ENCODE assay signal across 23 mouse cellular contexts in the genomic region with DNA sequence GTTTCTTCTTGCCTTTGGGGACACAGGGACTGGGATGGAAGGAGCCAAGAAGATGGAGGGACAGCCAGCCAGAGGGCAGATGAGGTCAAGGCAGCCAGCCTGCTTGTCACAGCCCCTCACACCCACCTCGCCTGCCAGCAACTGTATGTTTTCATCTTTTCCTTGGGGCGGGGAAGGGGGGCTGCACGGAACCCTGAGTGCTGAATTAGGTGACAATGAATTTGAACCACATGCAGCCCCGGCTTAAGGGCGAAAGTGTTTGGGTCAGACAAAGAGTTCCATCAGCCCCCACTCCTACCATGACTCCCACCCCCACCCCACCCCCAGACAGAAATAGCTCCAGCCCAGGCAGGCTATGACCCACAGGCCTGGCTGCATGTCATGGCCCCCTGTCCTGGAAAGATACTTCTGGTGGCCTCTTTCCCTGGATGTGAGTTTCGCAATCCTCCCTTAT. TPM values are rescaled to one million over a fixed set of nuclear protein-coding genes. Genes with fewer than 3 reads are reported as not detected.
A peak's percentile ranks its signal among the peaks of the same experiment; 100 is the strongest.
DNase-seq lines count a peak whose midpoint lies in the region; ATAC-seq and TF ChIP-seq lines count a peak whose summit lies in the region.
"Had no signal": no experiment of that assay in that cellular context is flagged by ENCODE, and none has a peak within 500 bp of the region (broad histone marks: within the 10 kb centered on the region; RNA-seq: fewer than 3 reads in every experiment).

No protein-coding gene starts in this region.

- H3K36me3 ChIP-seq in limb, embryonic 13.5 days = no peaks in the 10 kb centered on the region
- no peaks in the 10 kb centered on the region for H3K36me3 ChIP-seq in thymus, adult 2 months (ENCODE audit: control insufficient read depth, insufficient read depth, low read length)
- H3K36me3 ChIP-seq: forebrain, embryonic 12.5 days; G1E; hindbrain, embryonic 13.5 days; liver, embryonic 15.5 days had no signal

- H3K4me3 ChIP-seq in limb, embryonic 13.5 days = no peak overlapping the region
- no peak overlapping the region for H3K4me3 ChIP-seq in thymus, adult 2 months (ENCODE audit: control insufficient read depth, insufficient read depth, low read length)
- H3K4me3 ChIP-seq: forebrain, embryonic 12.5 days; hindbrain, embryonic 13.5 days; liver, embryonic 15.5 days; myocyte had no signal

- TF ChIP-seq POLR2A in thymus, adult 2 months (IDR thresholded peaks at IDR 0.05; ENCODE audit: control insufficient read depth, extremely low read depth, insufficient read depth, low read length, poor library complexity) = no peak

- H3K27me3 ChIP-seq in limb, embryonic 13.5 days = no peaks in the 10 kb centered on the region
- no peaks in the 10 kb centered on the region for H3K27me3 ChIP-seq in thymus, adult 2 months (ENCODE audit: control insufficient read depth, insufficient read depth, low read length)
- H3K27me3 ChIP-seq: forebrain, embryonic 12.5 days; hindbrain, embryonic 13.5 days; liver, embryonic 15.5 days had no signal

- H3K27ac ChIP-seq in limb, embryonic 13.5 days = no peak overlapping the region
- no peak overlapping the region for H3K27ac ChIP-seq in thymus, adult 2 months (ENCODE audit: control insufficient read depth, insufficient read depth, low read length)
- H3K27ac ChIP-seq: forebrain, embryonic 12.5 days; hindbrain, embryonic 13.5 days; liver, embryonic 15.5 days had no signal

- H3K9me3 ChIP-seq in limb, embryonic 13.5 days = no peaks in the 10 kb centered on the region
- H3K9me3 ChIP-seq: forebrain, embryonic 12.5 days; hindbrain, embryonic 13.5 days; liver, embryonic 15.5 days had no signal

- H3K4me2 ChIP-seq in limb, embryonic 13.5 days (replicated peaks) = no peak overlapping the region
- H3K4me2 ChIP-seq: forebrain, embryonic 12.5 days; hindbrain, embryonic 13.5 days; liver, embryonic 15.5 days; midbrain, embryonic 11.5 days had no signal

- intact Hi-C loops in gastrocnemius, postnatal 36 days (cut with DNase I) = no loop called here

- ATAC-seq in limb, embryonic 13.5 days (ENCODE audit: low FRiP score, low read depth) = no peak
- ATAC-seq: intestine, postnatal 0 days had no signal

- WGBS in limb, embryonic 13.5 days = 66% methylated on average over 6 of the region's 6 CpGs
- WGBS in thymus, adult 2 months = 91% methylated on average over 6 of the region's 6 CpGs

- DNase-seq in gastrocnemius, postnatal 25 days = peak; percentile 29
- DNase-seq in gastrocnemius, postnatal 36 days = no peak
- DNase-seq in kidney, postnatal 10 days = peak; percentile 38
- no peak for DNase-seq in kidney, postnatal 4 days
- DNase-seq in lung, postnatal 36 days = peak; percentile 72
- no peak for DNase-seq in left cerebral cortex, adult 8-10 months (ENCODE audit: low spot score in 2 of 2)
- DNase-seq in thymus, adult 2 months = no peak
- DNase-seq: adrenal gland, postnatal 36 days; cerebellum, postnatal 36 days; gastrocnemius, postnatal 10 days; right cerebral cortex, postnatal 25 days had no signal

- H3K4me1 ChIP-seq in limb, embryonic 13.5 days = peaks cover 10% of the 10 kb centered on the region
- H3K4me1 ChIP-seq in thymus, adult 2 months (replicated peaks; ENCODE audit: control insufficient read depth, insufficient read depth, low read length) = no peaks in the 10 kb centered on the region
- H3K4me1 ChIP-seq: liver, embryonic 15.5 days had no signal

- TF ChIP-seq CTCF in thymus, adult 2 months (IDR thresholded peaks at IDR 0.05; ENCODE audit: borderline replicate concordance, control insufficient read depth, extremely low read depth, insufficient read depth, low read length, poor library complexity) = no peak

- H3K9ac ChIP-seq in limb, embryonic 13.5 days = peak overlapping the region; percentile 39; the same call in 1 of the 2 replicates
- H3K9ac ChIP-seq: forebrain, embryonic 12.5 days; hindbrain, embryonic 13.5 days; liver, embryonic 15.5 days had no signal

RNA-seq across cellular contexts. Expression of gene Tmem270, which starts 15.9 kb away (rescaled TPM):
- total RNA-seq in gastrocnemius, postnatal 25 days (2021) = not detected
- total RNA-seq in gastrocnemius, postnatal 36 days (2021) = not detected
- polyA plus RNA-seq in limb, embryonic 13.5 days (2015; fragmentation: Nextera tagmentation; extraction: Ambion mirVana) = not detected in 2 replicates
- total RNA-seq in left cerebral cortex, adult 8-10 months (2022) = not detected
- not detected in 2 replicates for polyA plus RNA-seq in thymus, adult 2 months (2012; rRNA removed)
- total RNA-seq: adrenal gland, postnatal 36 days; G1E; gastrocnemius, postnatal 10 days; layer of hippocampus, postnatal 25 days had no signal
- polyA plus RNA-seq: embryonic facial prominence, embryonic 14.5 days; forebrain, embryonic 12.5 days; G1E; hindbrain, embryonic 13.5 days; intestine, postnatal 0 days; limb, embryonic 11.5 days; liver, embryonic 15.5 days; midbrain, embryonic 11.5 days; myocyte; thymus, postnatal 0 days had no signal

RNA-seq across cellular contexts. Expression of gene Cldn13, which starts 24.7 kb away (rescaled TPM):
- total RNA-seq in gastrocnemius, postnatal 25 days (2021) = not detected
- total RNA-seq in gastrocnemius, postnatal 36 days (2021) = not detected
- 0.45 and 2.0 TPM in 2 replicates for polyA plus RNA-seq in limb, embryonic 13.5 days (2015; fragmentation: Nextera tagmentation; extraction: Ambion mirVana)
- total RNA-seq in left cerebral cortex, adult 8-10 months (2022) = not detected
- polyA plus RNA-seq in thymus, adult 2 months (2012; rRNA removed) = 1.8 and 1.9 TPM in 2 replicates
- total RNA-seq: adrenal gland, postnatal 36 days; layer of hippocampus, postnatal 25 days had no signal
- polyA plus RNA-seq: G1E; hindbrain, embryonic 13.5 days; intestine, postnatal 0 days; myocyte had no signal

RNA-seq across cellular contexts. Expression of gene Mettl27, which starts 41.5 kb away (rescaled TPM):
- total RNA-seq in gastrocnemius, postnatal 25 days (2021) = 1 to 10 TPM; 4.0 to 5.2 TPM
- 1 to 10 TPM; 5.1 to 6.4 TPM for total RNA-seq in gastrocnemius, postnatal 36 days (2021)
- polyA plus RNA-seq in limb, embryonic 13.5 days (2015; fragmentation: Nextera tagmentation; extraction: Ambion mirVana) = 19.9 and 21.7 TPM in 2 replicates
- 10 to 100 TPM in 3 of 4 experiments, 1 to 10 TPM in 1; 9.7 to 11.5 (median 11.1) TPM for total RNA-seq in left cerebral cortex, adult 8-10 months (2022)
- 24.9 and 26.7 TPM in 2 replicates for polyA plus RNA-seq in thymus, adult 2 months (2012; rRNA removed)

RNA-seq across cellular contexts. Expression of gene Cldn4, which starts 56.1 kb away (rescaled TPM):
- total RNA-seq in gastrocnemius, postnatal 25 days (2021) = not detected
- total RNA-seq in gastrocnemius, postnatal 36 days (2021) = not detected
- 16.7 and 18.9 TPM in 2 replicates for polyA plus RNA-seq in limb, embryonic 13.5 days (2015; fragmentation: Nextera tagmentation; extraction: Ambion mirVana)
- total RNA-seq in left cerebral cortex, adult 8-10 months (2022) = not detected
- 55.4 and 57.8 TPM in 2 replicates for polyA plus RNA-seq in thymus, adult 2 months (2012; rRNA removed)
- total RNA-seq: adrenal gland, postnatal 36 days; gastrocnemius, postnatal 10 days; layer of hippocampus, postnatal 25 days had no signal
- polyA plus RNA-seq: G1E; hindbrain, embryonic 13.5 days; myocyte had no signal

Comparison
In these comparisons a context has a peak if more than half of its experiments do, and no peak if none do; other contexts are left out.
1. DNase-seq: peak in gastrocnemius, postnatal 25 days (single experiment), kidney, postnatal 10 days (single experiment) and lung, postnatal 36 days (single experiment); none in gastrocnemius, postnatal 36 days (0 of 2), kidney, postnatal 4 days (0 of 2), left cerebral cortex, adult 8-10 months (0 of 2) and thymus, adult 2 months (single experiment).